Mouse (Mus musculus) heart, postnatal 0 days (tissue): Measurements from ENCODE around the gene Frmd6.

Source experiments
- CTCF ChIP-seq: IDR thresholded peaks from 2 replicates; pipeline ENCODE4 v1.5.1; 2016; ENCODE audit warnings: antibody characterized with exemption, control low read depth, low read depth
- EP300 ChIP-seq: IDR thresholded peaks from 2 replicates; pipeline ENCODE4 v1.6.1; 2016; ENCODE audit warnings: antibody characterized with exemption, low read depth

DNA sequence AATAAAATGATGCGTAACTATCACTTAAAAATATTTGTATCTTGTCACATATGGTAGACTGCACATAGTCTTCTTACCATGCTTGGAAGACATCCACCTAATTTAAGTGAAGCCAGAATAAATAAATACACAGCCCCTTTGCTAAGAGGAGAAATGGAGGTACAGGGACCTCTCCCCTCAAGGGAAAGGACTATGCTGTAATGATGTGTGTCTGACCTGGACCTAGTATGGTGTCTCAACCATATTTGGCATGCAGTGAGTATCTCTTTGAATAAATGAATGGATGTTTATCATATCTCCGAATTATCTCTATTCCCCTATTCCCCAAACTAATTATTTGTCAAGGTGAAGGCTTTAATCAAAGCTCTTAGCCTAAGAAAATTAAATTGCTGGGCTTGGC lies 15.4 kb upstream of the Frmd6 start:
- no peak for TF ChIP-seq CTCF
- TF ChIP-seq EP300: no peak
